8 mouse cellular contexts compared by ENCODE assay signal in the genomic region with DNA sequence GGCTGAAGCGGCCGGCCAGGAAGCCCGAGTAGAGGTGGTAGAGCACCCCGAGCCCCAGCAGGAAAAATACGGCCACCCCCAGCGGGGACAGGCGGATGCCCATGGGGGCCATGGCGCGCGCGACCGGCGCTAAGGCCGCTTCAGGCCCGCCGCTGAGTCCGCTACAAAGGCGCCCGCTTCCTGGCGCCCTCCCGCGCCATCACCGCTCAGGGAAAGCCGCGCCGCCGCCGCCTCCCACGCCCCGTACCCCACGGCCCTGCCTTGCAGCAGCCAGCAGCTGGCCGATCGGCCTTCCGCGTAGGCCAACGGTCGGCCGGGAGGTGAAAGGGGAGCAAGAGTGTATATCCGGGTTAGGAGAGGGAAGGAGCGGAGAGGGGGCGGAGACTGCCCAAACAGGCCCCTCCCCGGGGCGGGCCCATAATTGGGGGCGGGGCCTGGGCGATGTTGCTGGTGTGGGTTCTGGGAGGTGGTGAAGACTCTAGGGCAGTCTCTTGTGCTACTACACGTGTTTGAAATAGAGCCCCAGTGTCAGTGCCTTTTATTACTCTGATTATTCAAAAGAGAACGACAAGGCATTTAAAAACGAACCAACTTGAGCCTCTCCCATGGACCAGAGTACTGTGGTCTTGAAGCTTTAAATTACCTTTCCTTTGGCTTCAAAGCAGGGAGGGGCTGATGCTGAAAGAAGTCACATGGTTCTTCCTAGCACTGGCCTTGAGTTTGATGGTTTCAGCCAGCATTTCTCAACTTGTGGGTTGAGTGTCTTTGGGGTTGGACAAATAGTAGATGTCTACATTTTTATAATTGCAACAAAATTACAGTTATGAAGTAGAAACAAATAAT. TPM values are rescaled to one million over a fixed set of nuclear protein-coding genes. Genes with fewer than 3 reads are reported as not detected.
DNase-seq lines count a peak whose midpoint lies in the region; ATAC-seq lines count a peak whose summit lies in the region.

TSS of gene Impad1 (minus strand) at position 364 of the 843 bp plus-strand sequence.

- peaks cover 24% of the 10 kb centered on the region for H3K4me1 ChIP-seq in hindbrain, embryonic 15.5 days (replicated peaks)

- peak within 1 kb of the TSS; percentile 87 for H3K27ac ChIP-seq in hindbrain, embryonic 15.5 days (replicated peaks)
- no peak within 1 kb of the TSS for H3K27ac ChIP-seq in macrophage

- peak; percentile 98 for ATAC-seq in hindbrain, embryonic 15.5 days (ENCODE audit: low FRiP score, low read depth)

- H3K9me3 ChIP-seq in hindbrain, embryonic 15.5 days = no peaks in the 10 kb centered on the region

- H3K4me2 ChIP-seq in hindbrain, embryonic 15.5 days = peak within 1 kb of the TSS; percentile 61

- peak; percentile 82 for DNase-seq in T-cell, adult 2 months (ENCODE audit: low spot score)
- peak; percentile 86 to 88 for DNase-seq in cerebellum, postnatal 36 days
- DNase-seq in frontal cortex, postnatal 36 days (ENCODE audit: low spot score in 2 of 2) = peak; percentile 85 to 88
- DNase-seq in left cerebral cortex, adult 18-20 months (ENCODE audit: low spot score in 2 of 2) = peak; percentile 79 to 83
- DNase-seq in right cerebral cortex, adult 18-20 months = peak; percentile 89
- DNase-seq in urinary bladder, postnatal 10 days (ENCODE audit: low spot score) = peak; percentile 28

- H3K27me3 ChIP-seq in hindbrain, embryonic 15.5 days = no peaks in the 10 kb centered on the region

- peak within 1 kb of the TSS; percentile 84 for H3K4me3 ChIP-seq in hindbrain, embryonic 15.5 days
- peak within 1 kb of the TSS; percentile 63 for H3K4me3 ChIP-seq in macrophage (ENCODE audit: inconsistent target)

- peaks cover 45% of the 10 kb centered on the region for H3K79me2 ChIP-seq in macrophage (ENCODE audit: inconsistent target)

- H3K36me3 ChIP-seq in hindbrain, embryonic 15.5 days = no peaks in the 10 kb centered on the region
- H3K36me3 ChIP-seq in macrophage (ENCODE audit: inconsistent target) = no peaks in the 10 kb centered on the region

- peak within 1 kb of the TSS; percentile 94 for H3K9ac ChIP-seq in hindbrain, embryonic 15.5 days

- 1% methylated on average over 48 of the region's 48 CpGs for whole genome bisulfite sequencing in hindbrain, embryonic 15.5 days
- 2% methylated on average over 39 of the region's 48 CpGs for WGBS in macrophage (ENCODE audit: missing documents)

RNA-seq across cellular contexts. Expression of gene Impad1, which starts in this region (rescaled TPM):
- polyA plus RNA-seq in hindbrain, embryonic 15.5 days (2015; fragmentation: Nextera tagmentation; extraction: Ambion mirVana) = 41.0 and 42.2 TPM in 2 replicates
- 10 to 100 TPM; 61.1 to 62.5 TPM for total RNA-seq in left cerebral cortex, adult 18-20 months (2021)
- 10 to 100 TPM in 17 of 26 experiments, 1 to 10 TPM in 9; 5.4 to 21.0 (median 13.3) TPM for total RNA-seq in macrophage (2018; cell fraction: chromatin; rRNA removed)
- total RNA-seq in macrophage (2018; cell fraction: cytosol; rRNA removed) = 10 to 100 TPM; 17.8 to 27.1 (median 20.7) TPM
- 10 to 100 TPM; 12.7 to 42.2 (median 24.5) TPM for total RNA-seq in macrophage (2018; cell fraction: nucleus; rRNA removed)
- polyA plus RNA-seq in macrophage (2018) = 13.4 to 18.5 TPM (median 14.5 TPM) in 3 replicates

Comparison
In these comparisons a context has a peak if more than half of its experiments do, and no peak if none do; other contexts are left out.
1. DNase-seq: peak in every context shown above with its lines; median percentile 89 in right cerebral cortex, adult 18-20 months; 87 in cerebellum, postnatal 36 days; 86 in frontal cortex, postnatal 36 days; 82 in T-cell, adult 2 months; 81 in left cerebral cortex, adult 18-20 months; 28 in urinary bladder, postnatal 10 days.